Mouse (Mus musculus): ENCODE results near the gene C2cd5.

C2cd5 gene

GRCm38 (mm10) chr6:142977221-142977620 lies 122.7 kb downstream of the C2cd5 start:
- no peaks in the 10 kb centered on the region for H3K27me3 ChIP-seq (ENCODE audit: control insufficient read depth, insufficient read depth, low read length, poor library complexity, severe bottlenecking)
- no peak for DNase-seq (ENCODE audit: low read depth, low spot score)
- no peaks in the 10 kb centered on the region for H3K36me3 ChIP-seq (ENCODE audit: control insufficient read depth, insufficient read depth, low read length, poor library complexity, severe bottlenecking)

GRCm38 (mm10) chr6:142973289-142973688 lies 126.7 kb downstream of the C2cd5 start:
- H3K36me3 ChIP-seq (ENCODE audit: control insufficient read depth, insufficient read depth, low read length, poor library complexity, severe bottlenecking) = no peaks in the 10 kb centered on the region
- no peak for DNase-seq (ENCODE audit: low read depth, low spot score)
- H3K27me3 ChIP-seq (ENCODE audit: control insufficient read depth, insufficient read depth, low read length, poor library complexity, severe bottlenecking) = no peaks in the 10 kb centered on the region

GRCm38 (mm10) chr6:142972205-142972604 lies 127.7 kb downstream of the C2cd5 start:
- no peaks in the 10 kb centered on the region for H3K27me3 ChIP-seq (ENCODE audit: control insufficient read depth, insufficient read depth, low read length, poor library complexity, severe bottlenecking)
- H3K36me3 ChIP-seq (ENCODE audit: control insufficient read depth, insufficient read depth, low read length, poor library complexity, severe bottlenecking) = no peaks in the 10 kb centered on the region
- DNase-seq (ENCODE audit: low read depth, low spot score) = no peak

GRCm38 (mm10) chr6:142967407-142967806 lies 132.5 kb downstream of the C2cd5 start:
- no peak for DNase-seq (ENCODE audit: low read depth, low spot score)

GRCm38 (mm10) chr6:142964531-142965385 lies 135.2 kb downstream of the C2cd5 start:
- Histone ChIP-seq H3K27me3 (ENCODE audit: control insufficient read depth, insufficient read depth, low read length, poor library complexity, severe bottlenecking) (peaks cover 5% of the 10 kb centered on the region), H3K36me3 (ENCODE audit: control insufficient read depth, insufficient read depth, low read length, poor library complexity, severe bottlenecking) (no peaks in the 10 kb centered on the region)
- DNase-seq (ENCODE audit: low read depth, low spot score) = peak; percentile 32

More at GRCm38 (mm10) chr6:142967407-142967806, 132.5 kb downstream of the C2cd5 start:
- no peaks in the 10 kb centered on the region for H3K36me3 ChIP-seq (ENCODE audit: control insufficient read depth, insufficient read depth, low read length, poor library complexity, severe bottlenecking)
- H3K27me3 ChIP-seq (ENCODE audit: control insufficient read depth, insufficient read depth, low read length, poor library complexity, severe bottlenecking) = peaks cover 5% of the 10 kb centered on the region

GRCm38 (mm10) chr6:142964076-142964530 lies 135.8 kb downstream of the C2cd5 start, which contains the start of gene St8sia1:
St8sia1 (minus strand) TSS chr6:142964452.
- Histone ChIP-seq H3K27me3 (ENCODE audit: control insufficient read depth, insufficient read depth, low read length, poor library complexity, severe bottlenecking) (peaks cover 5% of the 10 kb centered on the region), H3K36me3 (ENCODE audit: control insufficient read depth, insufficient read depth, low read length, poor library complexity, severe bottlenecking) (no peaks in the 10 kb centered on the region)
- no peak for DNase-seq (ENCODE audit: low read depth, low spot score)

- no peak for DNase-seq (ENCODE audit: low read depth, low spot score)
- Histone ChIP-seq H3K27me3 (ENCODE audit: control insufficient read depth, insufficient read depth, low read length, poor library complexity, severe bottlenecking) (peaks cover 5% of the 10 kb centered on the region), H3K36me3 (ENCODE audit: control insufficient read depth, insufficient read depth, low read length, poor library complexity, severe bottlenecking) (no peaks in the 10 kb centered on the region)
These were observed 136.4 kb downstream of the C2cd5 start for GRCm38 (mm10) chr6:142963480-142964075.

- Histone ChIP-seq H3K27me3 (ENCODE audit: control insufficient read depth, insufficient read depth, low read length, poor library complexity, severe bottlenecking) (peaks cover 5% of the 10 kb centered on the region), H3K36me3 (ENCODE audit: control insufficient read depth, insufficient read depth, low read length, poor library complexity, severe bottlenecking) (no peaks in the 10 kb centered on the region)
- no peak for DNase-seq (ENCODE audit: low read depth, low spot score)
These were observed 137.1 kb downstream of the C2cd5 start for GRCm38 (mm10) chr6:142962881-142963280.

GRCm38 (mm10) chr6:142962476-142962875 lies 137.5 kb downstream of the C2cd5 start:
- H3K27me3 ChIP-seq (ENCODE audit: control insufficient read depth, insufficient read depth, low read length, poor library complexity, severe bottlenecking) = peaks cover 5% of the 10 kb centered on the region
- DNase-seq (ENCODE audit: low read depth, low spot score) = no peak
- no peaks in the 10 kb centered on the region for H3K36me3 ChIP-seq (ENCODE audit: control insufficient read depth, insufficient read depth, low read length, poor library complexity, severe bottlenecking)

- DNase-seq (ENCODE audit: low read depth, low spot score) = no peak
- Histone ChIP-seq H3K27me3 (ENCODE audit: control insufficient read depth, insufficient read depth, low read length, poor library complexity, severe bottlenecking) (peaks cover 5% of the 10 kb centered on the region), H3K36me3 (ENCODE audit: control insufficient read depth, insufficient read depth, low read length, poor library complexity, severe bottlenecking) (no peaks in the 10 kb centered on the region)
These were observed 138.1 kb downstream of the C2cd5 start for GRCm38 (mm10) chr6:142961721-142962455.
